Mouse (Mus musculus) kidney, postnatal 25 days (tissue): ENCODE measurements around the gene Gprin1.
A peak's percentile ranks its signal among the peaks of the same experiment; 100 is the strongest.

Source experiments
- DNase-seq, 2 experiments: peaks; one replicate each; pipeline ENCODE4 v3.0.0; 2021; ENCODE audit warnings: mixed read lengths in 2 of 2

Gprin1 gene

DNA sequence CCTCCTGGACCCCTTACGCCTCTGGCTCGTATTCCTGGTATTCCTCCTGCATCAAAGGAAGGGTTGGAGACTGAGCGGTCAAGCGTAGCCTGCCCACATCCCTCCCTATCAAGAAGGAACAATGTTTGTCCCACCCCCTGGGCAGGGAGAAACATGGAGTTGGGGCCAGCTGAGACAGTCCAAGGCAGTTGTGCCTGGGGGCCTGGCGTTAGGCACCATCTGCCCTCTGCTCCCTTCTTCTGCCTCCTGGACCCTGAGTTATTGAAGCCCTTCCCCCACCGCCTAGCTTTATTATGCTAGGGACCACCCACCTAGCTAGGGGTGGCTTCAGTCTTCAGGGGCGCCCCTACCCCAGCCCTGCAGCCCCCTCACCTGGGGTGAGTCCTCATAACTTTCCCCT, 9.8 kb upstream of the Gprin1 start:
- DNase-seq, result no peak

DNA sequence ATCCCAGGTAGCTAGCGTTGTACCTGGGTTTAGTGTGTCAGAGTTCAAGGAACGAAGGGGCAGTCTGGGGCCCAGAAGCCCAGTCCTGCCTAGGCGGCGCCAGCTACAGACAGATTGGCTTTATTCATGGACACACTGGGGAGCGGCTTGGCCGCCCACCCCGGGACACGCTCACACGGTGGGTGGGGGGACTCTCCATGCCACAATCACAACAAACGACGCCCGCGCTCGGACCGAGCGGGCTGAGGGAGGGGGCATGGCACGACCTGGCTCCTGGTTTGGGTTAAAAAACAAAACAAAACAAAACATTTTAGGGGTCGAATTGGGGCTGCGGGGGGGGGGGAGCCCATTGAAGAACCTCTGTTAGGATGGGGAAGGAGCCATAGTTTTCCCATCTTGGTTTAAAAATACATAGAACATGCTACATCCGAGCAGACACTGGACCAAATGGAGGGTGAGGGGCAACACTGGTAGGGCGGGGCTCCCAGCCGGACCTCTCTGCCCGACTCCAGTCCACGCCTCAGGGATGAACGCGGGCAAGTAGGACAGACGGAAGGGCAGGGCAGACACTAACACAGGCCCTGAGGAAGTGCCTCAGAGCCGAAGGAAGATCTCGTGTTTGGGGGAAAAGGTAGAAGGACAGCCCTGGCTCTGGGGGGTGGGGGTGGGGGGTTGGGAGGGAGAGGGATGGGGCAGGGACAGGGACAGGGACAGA, 9.2 kb upstream of the Gprin1 start:
- DNase-seq, result no peak

DNA sequence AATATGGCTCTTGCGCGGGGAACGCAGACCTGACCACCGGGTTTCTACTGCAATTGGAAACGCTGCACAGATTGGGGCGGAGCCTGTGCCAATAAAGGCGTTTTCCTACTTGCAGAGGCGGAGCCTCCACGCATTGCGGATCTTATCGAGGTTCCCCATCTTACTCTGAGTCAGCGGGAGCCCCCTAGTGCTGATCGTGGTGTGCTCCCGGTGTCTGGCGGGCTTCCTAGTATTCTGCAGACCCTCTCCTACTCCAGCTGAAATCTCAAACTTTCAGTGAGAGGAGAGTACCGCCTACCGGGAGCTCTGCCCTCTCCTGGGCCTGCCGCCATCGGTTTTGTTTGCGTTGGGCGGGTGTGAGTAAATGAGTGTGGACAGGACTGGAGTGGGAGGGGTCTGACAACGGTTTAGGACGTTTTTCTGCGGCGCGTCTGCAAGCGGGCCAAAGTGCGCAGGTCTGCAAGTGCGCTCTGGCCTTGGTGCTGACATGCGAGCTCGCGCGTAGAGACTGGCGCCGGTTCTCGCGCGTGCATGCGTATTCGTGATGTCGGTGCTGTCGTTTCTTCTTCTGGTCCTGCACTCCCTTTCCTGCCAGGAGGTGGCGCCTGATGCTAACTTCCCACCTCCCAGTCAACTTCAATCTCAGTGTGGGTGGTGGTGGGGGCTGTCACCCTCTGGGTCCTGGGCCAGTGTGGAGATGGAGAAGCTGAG, 8.5 kb upstream of the Gprin1 start:
- DNase-seq, result peak; percentile 78 to 87

DNA sequence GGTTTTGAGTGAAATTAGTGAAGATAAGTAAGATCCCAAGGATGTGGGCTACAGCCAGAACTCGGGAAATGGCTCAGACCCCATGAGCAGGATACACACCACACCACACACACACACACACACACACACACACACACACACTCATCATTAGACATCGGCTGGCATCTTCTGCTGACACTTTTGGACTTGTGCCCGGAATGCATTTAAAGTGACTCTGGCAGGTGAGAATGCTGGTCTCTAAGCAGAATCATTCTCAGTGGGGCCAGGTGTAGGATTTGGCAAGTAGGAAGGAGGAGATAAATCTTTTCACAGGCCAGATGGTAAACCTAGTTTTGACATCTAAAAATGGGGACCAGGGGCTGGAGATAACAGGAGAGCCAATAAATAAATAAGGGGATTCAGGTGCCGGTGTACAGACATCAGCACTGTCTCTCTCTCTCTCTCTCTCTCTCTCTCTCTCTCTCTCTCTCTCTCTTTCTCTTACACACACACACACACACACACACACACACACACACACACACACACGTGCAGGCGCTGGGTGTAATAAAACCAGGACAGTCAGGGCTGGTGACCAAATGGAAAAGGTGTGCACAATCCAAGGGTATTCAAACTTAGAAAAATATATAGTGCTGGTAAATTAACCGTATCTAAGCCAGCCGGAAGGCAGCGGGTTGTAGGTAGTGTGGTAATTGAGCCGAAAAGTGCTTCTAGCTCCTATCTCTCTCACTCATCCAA, 7.6 kb upstream of the Gprin1 start:
- no peak for DNase-seq

DNA sequence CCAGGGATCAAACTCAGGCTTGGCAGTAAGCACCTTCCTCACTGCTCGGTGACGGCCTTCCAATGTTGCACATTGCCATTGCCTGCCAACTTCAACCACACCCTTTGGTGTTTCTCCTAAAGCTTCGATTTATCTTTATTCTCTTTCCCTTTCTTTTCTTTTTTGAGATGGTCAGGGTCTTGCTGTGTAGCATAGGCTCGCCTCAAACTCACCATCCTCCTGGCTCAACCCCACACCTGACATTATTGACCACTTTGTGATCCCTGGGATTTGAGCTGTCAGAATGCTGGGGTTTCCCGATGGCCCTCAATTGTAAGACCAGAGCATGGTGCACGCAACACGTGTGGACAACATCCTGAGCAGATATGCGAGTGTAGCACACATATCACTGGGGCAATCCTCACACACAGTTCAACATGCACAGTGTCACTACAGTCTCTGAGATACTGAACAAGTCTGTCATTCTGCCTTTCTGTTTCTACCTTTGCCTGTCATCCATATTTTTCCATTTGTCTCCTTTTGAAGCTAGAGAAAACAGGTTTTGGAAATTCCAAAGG, 6.6 kb upstream of the Gprin1 start:
- no peak for DNase-seq

DNA sequence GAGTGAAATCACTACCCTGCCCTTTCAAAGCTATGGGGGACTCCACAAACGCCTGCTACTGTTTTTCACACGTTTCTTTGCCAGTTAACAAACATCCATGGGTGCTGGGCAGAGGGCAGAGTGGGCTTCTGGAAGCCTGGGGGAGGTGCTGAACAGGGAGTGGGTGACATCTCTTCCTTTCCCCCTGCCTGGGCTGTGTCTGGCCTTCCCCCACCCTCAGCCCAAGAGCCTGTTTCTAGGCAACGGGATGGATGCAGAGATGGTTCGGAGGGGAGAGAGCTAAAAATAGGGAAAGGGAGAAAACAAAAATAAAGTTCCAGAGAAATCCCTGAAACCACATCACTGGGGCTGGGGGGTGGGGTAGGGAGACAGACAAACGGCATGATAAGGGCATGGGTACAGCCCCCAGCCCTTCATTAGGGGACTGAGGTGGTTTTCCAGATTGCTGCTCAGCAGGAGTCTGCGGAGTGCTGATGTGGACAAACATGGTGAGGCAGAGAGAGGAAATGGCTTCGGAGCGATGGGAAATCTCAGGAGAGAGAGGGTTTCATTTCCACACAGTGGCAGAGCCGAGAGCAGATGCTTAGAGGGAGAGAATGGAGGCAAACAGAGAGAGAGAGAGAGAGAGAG, 5.6 kb upstream of the Gprin1 start:
- no peak for DNase-seq

DNA sequence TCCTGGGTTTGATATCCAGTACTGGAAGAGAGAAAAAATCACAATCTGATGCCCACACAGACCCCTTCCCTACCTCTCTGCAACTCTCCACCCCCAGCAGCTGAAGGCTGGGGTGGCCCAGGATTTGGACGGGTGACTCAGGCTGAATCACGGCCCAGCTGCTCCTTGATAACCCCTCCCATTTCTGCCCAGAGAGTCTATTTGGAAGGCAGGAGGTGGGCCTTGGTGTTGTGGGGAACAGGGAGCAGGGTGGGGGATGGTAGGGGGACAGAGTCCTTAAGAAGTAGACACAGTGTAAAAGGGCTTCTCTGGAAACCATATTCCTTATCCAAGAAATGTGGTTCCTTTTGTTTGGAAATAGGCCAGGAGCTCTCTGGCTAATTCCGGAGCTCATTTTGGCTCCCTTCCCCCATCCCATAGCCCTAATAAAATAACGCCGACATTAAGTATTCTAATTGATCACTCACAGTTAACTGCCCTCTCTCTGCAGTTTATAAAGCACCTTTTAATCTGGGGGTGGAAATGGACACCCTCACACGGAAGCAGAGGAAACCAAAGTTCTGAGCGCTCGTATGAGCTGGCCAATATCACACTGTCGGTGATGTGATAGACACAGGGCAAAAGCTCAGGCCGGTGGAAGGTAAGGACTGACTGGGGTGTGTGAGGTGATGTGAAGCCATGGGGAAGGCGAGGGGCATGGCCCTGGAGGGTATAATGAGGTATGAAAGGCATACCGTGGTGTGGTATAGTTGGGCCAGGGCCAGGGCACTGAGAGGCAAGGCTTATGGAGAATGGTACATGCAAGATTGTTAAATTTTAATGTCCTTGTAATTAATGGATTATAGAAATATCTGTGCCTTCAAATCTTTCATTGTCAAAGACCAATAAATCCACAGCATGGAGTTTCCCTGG, 4.8 kb upstream of the Gprin1 start:
- no peak for DNase-seq

DNA sequence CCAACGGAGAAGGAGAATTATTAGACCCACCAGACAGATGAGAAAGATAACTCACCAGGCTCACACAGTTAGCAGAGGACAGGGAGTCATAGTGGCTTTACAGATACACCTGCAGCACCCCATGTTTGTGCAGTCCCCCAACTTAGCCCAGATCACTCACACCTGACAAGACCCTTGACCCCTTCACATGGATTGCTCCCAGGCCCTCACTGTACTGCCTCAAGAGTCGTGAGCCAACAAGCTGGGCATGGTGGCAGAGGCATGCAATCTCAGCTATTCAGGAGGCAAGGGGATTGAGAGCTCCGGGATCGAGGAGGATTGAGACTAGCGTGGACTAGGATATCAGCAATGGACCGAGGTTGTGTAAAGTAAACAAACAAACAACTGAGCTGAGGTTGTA, 4.1 kb upstream of the Gprin1 start:
- DNase-seq, result no peak

DNA sequence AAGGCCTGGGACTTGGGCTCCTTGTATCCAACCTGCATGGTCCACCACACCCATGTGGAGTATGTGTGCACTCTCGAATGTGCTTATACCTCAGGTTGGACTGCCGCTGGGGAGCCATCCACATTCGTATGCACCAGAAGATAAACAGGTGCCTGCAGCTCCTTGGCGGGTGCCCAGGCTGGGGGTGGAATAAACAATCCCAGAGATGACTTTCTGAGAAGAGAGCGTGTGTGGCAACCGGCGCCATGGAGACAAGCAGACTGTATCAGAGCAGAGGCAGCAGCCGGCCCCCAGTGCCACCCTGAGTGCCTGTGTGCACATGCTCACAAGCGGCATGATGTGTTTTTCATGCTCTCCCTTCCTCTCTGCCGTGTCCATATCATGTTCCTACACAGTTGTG, 3.0 kb upstream of the Gprin1 start:
- DNase-seq, result no peak

DNA sequence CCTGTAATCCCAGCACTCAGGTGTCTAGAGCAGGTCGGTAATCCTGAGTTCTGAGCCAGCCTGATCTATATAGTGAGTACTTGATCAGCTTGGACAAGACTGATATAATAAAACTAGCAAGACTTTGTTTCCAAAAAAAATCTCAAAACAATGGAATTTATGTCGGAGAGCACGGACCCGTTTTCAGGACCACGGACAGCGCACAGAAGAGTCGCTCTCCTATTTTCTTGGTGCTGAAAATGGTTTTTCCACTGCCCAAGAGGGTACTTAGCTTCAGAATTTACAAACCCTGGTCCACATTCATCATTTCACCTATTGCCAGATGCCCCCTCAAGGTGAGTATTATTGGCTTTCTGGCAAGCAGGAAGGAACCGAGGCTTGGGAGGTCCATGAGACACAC, 1.0 kb upstream of the Gprin1 start:
- peak in 1 of 2 experiments; percentile 49 for DNase-seq

DNA sequence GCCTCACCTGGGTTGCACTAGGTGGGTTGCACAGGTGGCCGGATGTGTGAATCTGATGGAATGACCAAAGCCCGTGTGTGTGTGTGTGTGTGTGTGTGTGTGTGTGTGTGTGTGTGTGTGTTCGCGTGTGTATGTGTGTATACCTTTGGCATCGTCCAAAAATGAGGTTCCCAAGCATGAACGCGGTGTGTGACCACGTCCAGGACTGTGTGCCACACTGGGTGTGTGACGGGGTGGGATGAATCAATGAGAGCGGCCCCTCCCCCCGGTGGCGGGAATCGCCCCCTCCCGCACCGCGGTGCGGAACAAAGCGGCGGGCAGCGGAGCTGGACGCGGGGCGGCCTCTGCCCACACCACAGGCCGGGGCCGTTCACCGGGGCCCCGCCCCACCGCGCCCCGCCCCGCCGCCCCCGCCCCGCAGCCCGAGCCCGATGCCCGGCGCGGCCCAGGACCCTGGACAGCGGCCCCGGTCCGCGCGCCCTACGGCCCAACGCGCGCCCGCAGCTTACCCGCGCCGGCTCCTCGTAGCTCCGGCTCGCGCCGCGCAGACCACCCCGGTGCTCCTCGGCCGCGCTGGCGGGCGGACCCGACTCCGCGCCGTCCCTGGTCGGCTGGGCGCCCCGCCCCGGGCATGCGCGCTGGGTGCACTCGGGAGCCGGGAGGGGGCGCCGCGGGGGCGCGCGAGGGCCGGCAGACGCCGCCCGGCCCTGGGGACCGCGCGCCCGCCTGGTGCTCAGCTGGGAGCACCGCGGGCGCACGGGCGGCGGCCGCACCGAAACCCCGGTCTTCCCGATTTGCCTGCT, 412 bp downstream of the Gprin1 start:
- peak in 1 of 2 experiments; percentile 50 for DNase-seq

DNA sequence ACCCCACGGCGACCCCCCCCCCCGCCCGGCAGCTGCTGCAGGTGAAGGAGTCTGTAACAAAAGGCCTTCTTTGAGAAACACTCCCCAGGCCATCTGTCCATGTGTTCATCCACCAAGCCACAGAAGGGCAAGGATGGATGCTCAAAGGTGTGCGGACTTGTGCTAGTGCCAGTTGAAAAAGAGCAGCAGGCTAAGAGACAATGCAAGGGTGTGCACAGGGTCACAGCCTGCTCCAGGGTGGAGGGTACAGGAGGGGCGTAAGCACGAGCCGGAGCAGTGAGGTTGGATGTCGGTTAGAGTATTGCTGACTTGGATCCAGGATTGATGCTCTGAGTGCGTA, 983 bp downstream of the Gprin1 start:
- no peak for DNase-seq

DNA sequence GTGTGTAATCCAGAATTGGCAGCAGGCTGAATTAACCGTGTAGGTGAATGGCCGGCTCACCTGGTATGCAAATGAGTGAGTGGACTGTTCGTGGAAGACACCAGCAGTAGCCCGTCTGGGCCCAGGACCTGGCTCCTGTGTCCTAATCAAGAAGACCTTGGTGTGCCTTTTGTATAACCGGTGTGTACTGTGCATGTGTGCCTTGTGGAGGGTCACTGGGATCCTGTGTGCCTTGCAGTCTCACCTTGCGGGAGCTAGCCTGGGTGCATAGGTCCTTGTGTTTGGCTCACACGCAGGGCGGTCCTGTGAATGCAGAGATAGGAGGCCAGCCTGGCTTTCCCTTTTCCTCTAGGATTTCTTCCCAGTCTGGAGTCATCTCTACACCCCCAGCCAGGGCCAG, 1.5 kb downstream of the Gprin1 start:
- DNase-seq, result no peak

DNA sequence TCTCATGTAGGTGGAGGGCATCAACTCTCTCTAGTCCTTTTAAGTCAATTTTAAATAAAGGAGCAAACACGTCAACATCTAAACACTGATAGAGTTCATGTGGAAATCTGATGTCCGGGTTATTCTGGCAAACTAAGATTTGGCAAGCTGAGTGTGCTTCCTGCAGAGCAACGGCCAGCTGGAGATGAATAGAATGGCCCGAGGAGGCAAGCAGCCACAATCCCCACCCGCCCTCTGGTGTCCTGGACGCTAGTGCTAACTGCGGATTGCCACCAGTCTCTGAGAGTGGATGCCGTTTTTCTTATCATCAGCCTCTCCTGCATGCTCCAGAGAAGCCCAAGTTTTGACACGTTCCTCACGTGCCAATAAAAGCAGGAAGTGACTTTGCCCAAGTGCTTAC, 2.8 kb downstream of the Gprin1 start:
- DNase-seq, result no peak

DNA sequence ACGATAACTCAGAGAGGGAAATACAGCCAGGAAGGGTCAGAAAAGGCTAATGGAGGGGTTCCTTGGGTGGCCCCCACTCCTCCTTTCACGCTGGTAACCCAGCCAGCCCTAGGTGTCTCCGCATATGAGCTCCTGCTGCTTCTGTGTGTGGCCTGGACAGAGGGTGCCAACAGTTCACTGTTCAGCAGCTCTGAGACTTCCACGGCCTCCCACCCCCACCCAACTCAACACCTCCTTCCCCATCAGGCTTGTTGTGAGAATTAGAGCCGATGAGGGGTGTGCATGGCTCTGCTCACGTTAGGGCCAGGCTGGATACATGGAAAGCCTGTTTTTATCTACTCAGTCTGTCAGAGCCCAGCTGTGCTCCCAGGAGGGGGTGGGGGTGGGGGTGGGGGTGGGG, 3.6 kb downstream of the Gprin1 start:
- DNase-seq, result no peak

DNA sequence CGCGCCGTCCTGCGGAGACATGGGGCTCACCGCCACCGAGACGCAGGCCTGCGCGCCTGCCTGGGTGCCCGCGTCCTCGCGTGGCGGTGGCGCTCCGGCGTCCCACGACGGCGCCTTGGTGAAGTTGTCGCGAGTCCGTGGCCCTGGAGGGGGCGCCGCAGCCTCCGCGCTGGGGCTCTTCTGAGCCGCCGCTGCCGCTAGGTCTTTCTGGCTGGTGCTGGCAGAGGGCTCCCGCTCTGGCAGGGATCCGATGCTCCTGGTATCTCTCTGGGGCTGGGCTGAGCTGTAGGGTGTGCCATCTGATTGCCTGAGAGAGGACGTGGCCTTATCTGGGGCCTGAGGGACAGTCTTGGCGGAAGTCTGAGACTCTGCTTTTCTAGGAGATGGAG, 11.5 kb downstream of the Gprin1 start:
- no peak for DNase-seq

DNA sequence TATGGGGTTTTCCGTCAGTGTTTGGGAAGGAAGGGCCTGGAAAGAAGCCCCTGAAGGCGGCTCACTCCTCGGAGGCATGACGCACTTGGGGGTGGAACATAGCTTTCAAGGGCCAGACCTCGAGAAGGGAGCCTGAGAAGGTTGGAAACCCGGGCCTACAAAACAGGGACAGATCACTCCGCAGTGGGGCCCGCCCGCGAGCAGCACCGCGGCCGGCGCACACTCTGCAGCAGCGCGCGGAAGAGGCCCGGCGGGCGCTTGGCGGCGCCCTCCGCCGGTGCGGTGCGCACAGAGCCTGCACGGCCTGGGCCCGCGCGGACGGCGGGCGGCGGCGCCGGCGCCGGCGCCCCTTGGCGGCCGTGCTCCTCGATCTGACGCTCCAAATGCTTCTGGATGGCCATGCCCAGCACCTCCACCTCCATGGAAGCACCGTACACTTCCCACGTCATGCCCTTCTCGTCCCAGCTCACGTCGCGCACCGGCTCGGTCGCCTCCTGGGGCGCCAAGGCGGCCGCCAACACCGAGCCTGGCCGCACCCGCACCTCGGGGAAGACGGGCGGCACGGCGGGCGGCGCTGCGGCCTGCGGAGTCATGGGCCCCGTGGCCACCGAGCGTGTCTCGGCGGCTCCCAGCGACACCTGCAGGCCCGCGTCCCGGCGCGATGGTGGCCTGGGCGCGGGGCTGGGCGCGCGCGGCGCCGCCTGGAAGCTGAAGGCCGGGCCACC, 12.0 kb downstream of the Gprin1 start:
- no peak for DNase-seq

DNA sequence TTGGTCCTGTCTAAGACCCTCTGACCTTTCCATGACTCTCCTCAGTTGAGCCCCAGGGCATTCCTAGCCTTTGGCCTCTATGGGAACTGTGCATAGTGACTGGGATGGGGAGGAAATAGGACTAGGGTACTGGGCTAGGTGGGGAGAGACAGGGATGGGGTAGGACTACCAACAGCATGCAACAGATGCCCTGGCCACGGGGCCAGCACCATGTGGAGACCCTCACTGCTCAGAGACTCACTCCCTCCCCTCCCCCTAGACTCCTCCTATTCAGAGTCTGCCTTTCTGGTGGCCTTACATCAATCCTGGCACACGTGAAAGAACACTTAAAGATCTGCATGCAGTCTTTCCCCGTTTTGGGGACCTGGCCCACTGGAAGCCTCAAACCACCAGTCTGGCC, 12.7 kb downstream of the Gprin1 start:
- DNase-seq, result no peak

DNA sequence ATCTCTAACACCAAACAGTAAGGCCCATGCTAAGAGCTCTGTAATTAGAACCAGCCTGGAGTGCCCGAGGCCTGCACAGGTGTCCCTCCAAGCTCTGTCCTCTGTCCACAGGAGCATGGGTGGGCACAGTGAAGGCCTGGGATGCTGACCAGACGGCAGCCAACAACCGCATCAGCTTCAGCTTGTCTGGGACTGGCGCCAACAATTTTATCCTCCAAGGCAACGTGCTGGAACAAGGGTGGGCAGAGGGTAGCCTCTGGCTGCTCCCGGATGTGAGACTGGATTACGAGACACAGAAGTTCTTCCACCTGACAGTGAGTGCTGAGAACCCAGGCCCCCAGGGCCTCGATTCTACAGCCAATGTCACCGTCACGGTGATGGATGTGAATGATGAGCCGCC, 23.5 kb downstream of the Gprin1 start:
- DNase-seq, result peak in 1 of 2 experiments; percentile 19

DNA sequence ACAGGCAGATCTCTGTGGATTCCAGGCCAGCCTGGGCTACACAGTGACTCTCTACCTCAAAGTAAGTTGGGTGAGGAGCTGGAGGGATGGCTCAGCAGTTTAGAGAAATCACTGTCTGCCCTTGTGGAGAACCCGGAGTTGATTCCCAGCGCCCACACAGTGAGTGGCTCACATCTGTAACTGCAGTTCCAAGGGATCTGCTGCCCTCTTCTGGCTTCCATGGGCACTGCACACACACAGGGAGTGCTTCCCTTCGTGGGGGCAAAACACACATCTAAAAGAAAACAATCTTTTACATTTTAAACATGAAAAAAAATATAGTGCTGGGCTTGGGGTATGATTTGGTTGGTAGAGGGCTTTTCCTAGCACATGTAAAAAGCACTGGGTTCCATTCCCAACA, 26.5 kb downstream of the Gprin1 start:
- DNase-seq, result no peak

DNA sequence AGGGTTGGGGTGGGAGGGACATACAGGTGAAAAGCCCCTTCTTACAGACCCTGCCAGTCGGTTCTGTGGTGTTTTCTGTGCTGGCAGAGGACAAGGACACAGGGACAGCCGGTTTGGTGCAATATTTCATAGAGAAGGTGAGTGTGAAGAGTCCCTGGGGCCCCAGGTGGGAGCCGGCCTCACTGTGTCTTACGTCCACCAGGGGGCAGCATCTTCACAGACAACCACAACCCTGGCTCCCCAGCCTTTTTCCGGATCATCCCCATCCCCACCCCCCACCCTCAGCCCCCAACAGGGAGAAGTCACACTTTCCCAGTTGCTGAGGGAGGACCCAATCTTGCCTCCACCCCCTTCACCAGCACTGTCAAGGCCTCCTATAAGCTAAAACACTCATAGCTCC, 32.8 kb downstream of the Gprin1 start:
- DNase-seq, result peak; percentile 54 to 64
